Mouse (Mus musculus): ENCODE measurements around the gene Akt1s1.
"Not testable (repeated sequence)": the region's sequence is repeated elsewhere in the genome, so short reads cannot be mapped to it uniquely, and the experiment has no call there.

Gene Akt1s1

GRCm38 (mm10) chr7:44871181-44871580 lies 22.4 kb downstream of the Akt1s1 start:
- peak; percentile 4 for DNase-seq

DNA sequence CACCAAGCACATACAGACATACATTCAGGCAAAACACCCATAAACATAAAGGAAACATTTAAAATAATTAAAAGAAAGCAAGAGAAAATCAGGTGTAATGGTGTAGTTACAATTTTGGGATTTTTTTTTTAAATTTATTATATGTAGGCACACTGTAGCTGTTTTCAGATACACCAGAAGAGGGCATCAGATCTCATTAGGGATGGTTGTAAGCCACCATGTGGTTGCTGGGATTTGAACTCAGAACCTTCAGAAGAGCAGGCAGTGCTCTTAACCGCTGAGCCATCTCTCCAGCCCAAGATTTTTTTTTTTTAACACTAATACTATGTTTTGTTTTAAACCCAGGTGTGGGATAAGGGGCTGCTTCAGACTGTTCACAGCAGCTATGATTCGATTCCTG lies 23.0 kb downstream of the Akt1s1 start:
- DNase-seq, result not testable (repeated sequence)

GRCm38 (mm10) chr7:44877833-44878232 lies 29.0 kb downstream of the Akt1s1 start:
- DNase-seq, result no peak

DNA sequence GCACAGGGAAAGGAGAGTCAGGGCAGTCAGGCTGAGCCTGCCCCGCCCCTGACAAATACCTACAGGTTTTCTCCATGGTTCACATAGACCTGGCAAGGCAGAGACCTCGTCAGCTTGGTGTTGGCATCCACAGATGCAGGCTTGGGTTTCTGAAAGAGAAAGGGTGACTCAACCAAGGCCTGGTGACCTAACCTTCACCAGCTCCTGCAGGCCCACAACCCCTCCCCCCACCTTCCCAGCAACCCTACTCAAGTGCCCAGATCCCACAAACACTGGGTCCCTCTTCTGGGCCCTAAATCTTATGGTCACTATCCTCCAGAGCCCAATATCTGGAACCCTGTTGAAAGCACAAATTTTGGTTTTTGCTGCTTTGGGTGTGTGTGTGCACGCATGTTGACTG lies 34.2 kb downstream of the Akt1s1 start:
- no peak for DNase-seq

GRCm38 (mm10) chr7:44884637-44885036 lies 35.8 kb downstream of the Akt1s1 start:
- no peak for DNase-seq

- DNase-seq, result no peak
These were observed 38.2 kb downstream of the Akt1s1 start for GRCm38 (mm10) chr7:44886964-44887363.

DNA sequence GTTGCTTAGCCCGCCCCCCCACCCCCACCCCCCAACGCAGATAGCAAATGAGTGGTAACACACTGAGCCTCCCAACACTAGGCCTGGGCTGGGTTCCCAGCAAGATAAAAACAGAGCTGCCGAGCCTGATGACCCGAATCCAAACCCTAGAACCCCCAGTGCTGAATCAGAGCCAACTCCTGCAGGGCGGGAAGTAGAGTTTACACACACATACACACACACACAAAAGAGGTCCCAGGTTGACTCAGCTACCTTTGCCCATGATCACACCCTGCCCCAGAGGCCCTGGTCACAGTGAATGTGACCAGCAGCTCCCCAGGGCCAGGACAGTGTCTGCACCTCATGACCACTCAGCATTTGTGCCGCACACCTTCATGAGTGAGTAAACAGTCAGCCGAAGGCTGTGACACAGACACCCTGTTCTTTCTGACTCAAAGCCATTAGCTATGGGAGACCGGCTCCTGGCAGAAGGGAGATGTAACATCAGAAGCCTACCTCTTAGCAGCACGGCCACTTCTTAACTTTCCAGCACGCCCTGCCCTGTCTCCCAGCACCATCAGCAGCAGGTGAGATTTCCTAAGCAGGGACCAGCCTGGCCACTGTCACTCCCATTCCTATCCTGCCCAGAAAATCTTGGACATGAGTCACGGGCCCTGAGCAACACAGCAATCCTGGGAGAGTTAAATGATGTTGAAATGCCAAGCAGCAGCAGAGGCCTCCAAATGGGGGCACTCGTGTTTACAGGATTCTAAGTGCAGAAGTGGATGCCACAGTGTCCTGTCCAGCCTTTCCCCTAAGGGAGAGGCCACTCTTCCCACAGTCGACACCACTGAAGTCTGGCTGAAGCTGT lies 39.7 kb downstream of the Akt1s1 start:
- DNase-seq, result no peak

DNA sequence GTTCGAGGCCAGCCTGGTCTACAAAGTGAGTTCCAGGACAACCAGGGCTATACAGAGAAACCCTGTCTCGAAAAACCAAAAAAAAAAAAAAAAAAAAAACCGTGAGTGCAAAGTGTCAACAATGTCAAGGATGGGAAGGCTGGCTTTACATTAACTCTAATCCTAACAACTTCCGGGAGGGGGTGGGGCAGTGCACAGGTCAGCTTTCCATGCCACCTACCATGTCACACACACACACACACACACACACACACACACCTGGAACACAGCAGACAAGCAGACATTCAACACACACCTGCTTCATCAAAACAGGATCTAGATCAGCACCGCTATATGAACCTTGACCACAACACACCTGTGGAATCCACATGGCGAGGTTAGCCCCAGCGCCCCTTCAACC lies 41.4 kb downstream of the Akt1s1 start:
- no peak for DNase-seq

DNA sequence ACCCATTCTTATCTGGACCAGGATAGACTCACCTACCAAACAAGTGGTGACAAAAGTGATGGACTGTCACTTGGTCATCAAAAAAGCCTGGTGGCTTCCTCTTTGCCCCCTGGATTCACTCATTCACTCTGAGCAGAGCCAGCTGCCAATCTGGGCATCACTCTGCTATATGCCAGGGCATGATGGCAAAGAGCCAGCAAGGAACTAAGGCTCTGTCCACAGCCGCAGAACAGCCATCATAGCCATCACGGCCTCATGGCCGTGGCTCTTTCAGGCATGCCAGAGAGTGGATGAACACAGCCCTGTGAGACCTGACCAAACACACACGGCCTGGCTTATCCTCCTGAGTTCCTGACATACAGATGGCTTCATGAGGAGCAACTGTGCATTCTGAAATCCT lies 41.9 kb downstream of the Akt1s1 start:
- DNase-seq, result no peak

GRCm38 (mm10) chr7:44891611-44892010 lies 42.8 kb downstream of the Akt1s1 start:
- no peak for DNase-seq

DNA sequence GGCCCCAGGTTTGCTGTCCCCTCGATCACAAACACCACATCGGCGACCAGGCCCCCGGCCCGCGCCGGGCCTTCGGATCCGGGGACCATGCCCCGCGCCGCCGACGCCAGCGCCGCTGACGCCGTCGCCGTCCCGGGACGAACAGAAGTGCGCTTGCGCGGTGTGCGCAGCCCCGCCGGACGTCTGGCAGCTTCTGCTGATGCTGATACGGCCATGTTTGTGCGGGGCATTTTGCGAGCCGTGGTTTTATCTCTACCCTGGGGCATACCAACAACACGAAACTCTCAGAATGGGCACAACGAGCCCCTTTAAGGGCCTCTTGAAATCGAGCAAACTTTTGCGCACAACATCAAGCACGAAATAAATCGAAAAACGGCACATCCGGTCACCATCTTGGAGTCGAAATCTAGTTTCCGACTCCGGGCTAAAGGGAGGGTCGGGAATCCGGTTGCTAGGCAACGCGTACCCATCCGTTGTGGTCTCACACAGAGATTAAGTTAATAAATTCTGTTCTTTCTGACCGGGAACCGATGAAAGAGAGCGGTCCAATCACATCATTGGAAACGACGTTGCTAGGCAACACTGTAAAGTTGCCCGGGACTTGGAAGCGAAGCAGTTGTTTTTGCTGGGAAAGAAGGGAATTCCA lies 43.6 kb downstream of the Akt1s1 start, which contains the start of gene Med25:
Gene Med25, minus strand, starts transcription at position 437 of the 646 bp plus-strand sequence.
- DNase-seq, result peak; percentile 97

DNA sequence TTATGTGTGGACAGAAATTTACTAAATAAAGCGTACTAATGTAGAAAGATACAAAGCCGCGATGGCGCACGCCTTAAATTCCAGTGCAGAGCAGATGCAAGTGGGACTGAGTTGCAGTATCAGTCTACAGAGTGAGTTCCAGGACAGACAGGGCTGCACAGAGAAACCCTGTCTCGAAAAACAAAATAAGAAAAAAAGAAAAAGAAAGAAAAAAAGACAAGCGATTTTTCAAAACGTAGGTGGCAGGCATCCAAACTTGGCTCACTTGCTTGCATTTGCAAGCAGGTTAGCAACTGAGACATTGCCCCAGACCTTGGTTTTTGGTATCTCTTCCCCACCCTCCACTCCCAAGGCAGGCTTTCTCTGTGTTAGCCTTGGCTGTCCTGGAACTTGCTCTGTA lies 44.4 kb downstream of the Akt1s1 start:
- no peak for DNase-seq

DNA sequence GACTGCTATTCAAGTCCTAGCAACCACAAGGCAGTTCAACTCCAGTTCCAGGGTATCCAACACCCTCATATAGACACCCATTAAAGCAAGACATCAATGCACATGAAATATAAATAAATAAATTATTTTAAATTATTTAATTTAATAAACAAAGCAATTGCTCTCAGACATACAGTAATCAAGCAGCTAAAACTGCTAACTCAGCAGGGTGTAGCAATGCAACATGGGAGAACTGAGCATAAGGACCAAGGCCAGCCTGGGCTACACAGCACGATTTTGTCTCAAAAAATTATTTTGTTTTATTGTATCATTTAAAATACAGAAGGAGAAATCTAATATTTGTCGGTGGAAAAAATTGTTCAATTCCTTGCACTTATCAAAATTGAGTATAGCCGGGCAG lies 45.4 kb downstream of the Akt1s1 start:
- no peak for DNase-seq

- DNase-seq, result no peak
These were observed 46.4 kb downstream of the Akt1s1 start for GRCm38 (mm10) chr7:44895206-44895592.

- peak; percentile 92 for DNase-seq
These were observed 47.0 kb downstream of the Akt1s1 start, which contains the start of gene Fuz for GRCm38 (mm10) chr7:44895593-44896434. TSS of gene Fuz (plus strand) at chr7:44896079.

DNA sequence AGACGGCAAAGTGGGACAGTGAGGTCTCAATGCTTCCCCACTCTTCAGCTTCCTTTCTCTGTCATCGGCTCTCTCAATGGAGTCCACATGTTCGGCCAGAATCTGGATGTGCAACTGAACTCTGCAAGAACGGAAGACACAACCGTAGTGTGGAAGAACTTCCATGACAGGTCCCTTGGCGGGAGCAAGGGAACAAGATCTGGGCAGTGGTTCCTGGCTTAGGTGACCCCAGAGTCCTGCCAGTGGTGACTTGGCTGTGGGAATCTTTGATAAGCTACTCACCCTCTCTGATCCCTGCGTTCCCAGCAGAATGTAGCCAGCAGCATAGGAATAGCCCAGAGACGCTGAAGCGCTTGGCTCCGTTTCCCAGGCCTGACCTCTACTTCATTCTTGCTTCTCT lies 47.7 kb downstream of the Akt1s1 start:
- no peak for DNase-seq

- DNase-seq, result peak; percentile 72
These were observed 49.8 kb downstream of the Akt1s1 start for GRCm38 (mm10) chr7:44898607-44899006.

DNA sequence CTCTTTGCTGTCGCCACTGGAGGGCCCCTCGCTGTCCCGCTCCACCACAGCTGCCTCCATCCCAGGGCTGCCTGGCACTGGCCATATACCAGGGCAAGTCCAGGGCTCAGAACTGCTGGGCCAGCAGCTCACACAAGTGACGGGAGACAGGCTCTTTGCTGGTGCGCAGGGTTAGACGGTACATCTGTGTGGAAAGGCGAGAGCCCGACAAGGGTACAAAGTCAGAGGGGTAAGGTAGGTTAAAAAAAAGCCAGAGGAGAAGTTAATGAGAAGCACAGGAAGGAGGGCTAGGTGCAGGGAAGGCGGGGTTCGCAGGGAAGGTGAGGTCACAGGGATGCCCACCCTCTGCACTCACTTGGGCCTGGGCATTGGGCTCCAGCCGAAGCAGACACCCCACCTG lies 51.8 kb downstream of the Akt1s1 start:
- DNase-seq, result no peak

GRCm38 (mm10) chr7:44901230-44901722 lies 52.5 kb downstream of the Akt1s1 start:
- DNase-seq, result no peak
